Mouse (Mus musculus) inflammation-experienced regulatory T-cells (primary cell): Measurements from ENCODE around the gene Gm14190. TPM values are rescaled to one million over a fixed set of nuclear protein-coding genes. Genes with fewer than 3 reads are reported as not detected.

Source experiments
- polyA plus RNA-seq, 2 experiments: library from polyadenylated mRNA; unstranded; fragments of 100-300 nt; shearing (Covaris generic); gene quantifications; one replicate each; pipeline ENCODE4 v1.2.1; 2017

Gene Gm14190
- not detected for polyA plus RNA-seq

GRCm38 (mm10) chr11:99690463-99690862, at the start of gene Gm14190:
Gm14190 (minus strand) TSS chr11:99690740.

GRCm38 (mm10) chr11:99734190-99734589, 43.6 kb upstream of the Gm14190 start, which contains the start of gene Gm14180:
Gm14180 (minus strand) TSS chr11:99734290.

GRCm38 (mm10) chr11:99665860-99666259, 24.7 kb downstream of the Gm14190 start, which contains the start of gene Krtap4-6:
Krtap4-6 (minus strand) TSS chr11:99665960.

GRCm38 (mm10) chr11:99658467-99659010, 32.0 kb downstream of the Gm14190 start, which contains the start of gene Gm11563:
Gm11563 (minus strand) TSS chr11:99658960.

GRCm38 (mm10) chr11:99650136-99650535, 40.4 kb downstream of the Gm14190 start, which contains the start of gene Gm11555:
Gm11555 (minus strand) TSS chr11:99650236.

GRCm38 (mm10) chr11:99643635-99644139, 46.9 kb downstream of the Gm14190 start, which contains the start of gene Krtap4-7:
Krtap4-7 (minus strand) TSS chr11:99644089.

Other genes with a start within 250 kb of the Gm14190 start
- under 1 TPM; 0.71 to 0.82 TPM for gene Krt23, start 197.6 kb downstream of the Gm14190 start, polyA plus RNA-seq
- gene Krt39, start 169.4 kb downstream of the Gm14190 start, polyA plus RNA-seq: not detected
- gene Krt40, start 147.6 kb downstream of the Gm14190 start, polyA plus RNA-seq: not detected
- gene Krtap3-3, start 139.9 kb downstream of the Gm14190 start, polyA plus RNA-seq: not detected
- 1 to 10 TPM in 1 of 2 experiments, not detected in 1; 3.5 TPM for gene Krtap3-2, start 133.9 kb downstream of the Gm14190 start, polyA plus RNA-seq
- under 1 TPM in 1 of 2 experiments, not detected in 1; 0.60 TPM for gene Gm11939, start 131.3 kb downstream of the Gm14190 start, polyA plus RNA-seq
- not detected for gene Krtap3-1, start 124.1 kb downstream of the Gm14190 start, polyA plus RNA-seq
- gene Krtap1-5, start 109.7 kb downstream of the Gm14190 start, polyA plus RNA-seq: under 1 TPM in 1 of 2 experiments, not detected in 1; 0.55 TPM
- gene Krtap1-4, start 107.1 kb downstream of the Gm14190 start, polyA plus RNA-seq: 1 to 10 TPM in 1 of 2 experiments, under 1 TPM in 1; 0.61 to 1.2 TPM
- not detected for gene Krtap1-3, start 99.4 kb downstream of the Gm14190 start, polyA plus RNA-seq
- gene Krtap9-3, start 92.6 kb downstream of the Gm14190 start, polyA plus RNA-seq: under 1 TPM in 1 of 2 experiments, not detected in 1; 0.31 TPM
- gene Gm11938, start 87.4 kb downstream of the Gm14190 start, polyA plus RNA-seq: not detected
- not detected for gene Gm11937, start 80.6 kb downstream of the Gm14190 start, polyA plus RNA-seq
- gene Krtap2-4, start 75.9 kb downstream of the Gm14190 start, polyA plus RNA-seq: not detected
- not detected for gene Gm11562, start 70.3 kb downstream of the Gm14190 start, polyA plus RNA-seq
- gene Krtap4-1, start 62.5 kb downstream of the Gm14190 start, polyA plus RNA-seq: under 1 TPM in 1 of 2 experiments, not detected in 1; 0.20 TPM
- gene Krtap4-2, start 55.7 kb downstream of the Gm14190 start, polyA plus RNA-seq: not detected
- under 1 TPM in 1 of 2 experiments, not detected in 1; 0.16 TPM for gene Krtap4-7, start 46.7 kb downstream of the Gm14190 start, polyA plus RNA-seq
- not detected for gene Gm11555, start 40.5 kb downstream of the Gm14190 start, polyA plus RNA-seq
- not detected for gene Gm11563, start 31.8 kb downstream of the Gm14190 start, polyA plus RNA-seq
- not detected for gene Krtap4-6, start 24.8 kb downstream of the Gm14190 start, polyA plus RNA-seq
- gene Gm14180, start 43.5 kb upstream of the Gm14190 start, polyA plus RNA-seq: not detected
- not detected for gene Gm11595, start 82.2 kb upstream of the Gm14190 start, polyA plus RNA-seq
- gene Krtap4-8, start 90.0 kb upstream of the Gm14190 start, polyA plus RNA-seq: under 1 TPM in 1 of 2 experiments, not detected in 1; 0.24 TPM
- gene Krtap4-9, start 94.5 kb upstream of the Gm14190 start, polyA plus RNA-seq: under 1 TPM in 1 of 2 experiments, not detected in 1; 0.28 TPM
- gene Gm11596, start 102.7 kb upstream of the Gm14190 start, polyA plus RNA-seq: not detected
- gene Gm11569, start 108.2 kb upstream of the Gm14190 start, polyA plus RNA-seq: not detected
- gene Gm11554, start 113.7 kb upstream of the Gm14190 start, polyA plus RNA-seq: not detected
- not detected for gene Krtap4-13, start 119.2 kb upstream of the Gm14190 start, polyA plus RNA-seq
- gene Gm11564, start 124.9 kb upstream of the Gm14190 start, polyA plus RNA-seq: not detected
- not detected for gene 2300003K06Rik, start 147.3 kb upstream of the Gm14190 start, polyA plus RNA-seq
- under 1 TPM in 1 of 2 experiments, not detected in 1; 0.60 TPM for gene Krtap4-16, start 160.9 kb upstream of the Gm14190 start, polyA plus RNA-seq
- not detected for gene Gm11568, start 167.2 kb upstream of the Gm14190 start, polyA plus RNA-seq
- gene Gm11559, start 173.7 kb upstream of the Gm14190 start, polyA plus RNA-seq: not detected
- not detected for gene Krtap9-1, start 182.6 kb upstream of the Gm14190 start, polyA plus RNA-seq
- gene Gm11567, start 188.4 kb upstream of the Gm14190 start, polyA plus RNA-seq: not detected
- gene Krtap31-1, start 217.2 kb upstream of the Gm14190 start, polyA plus RNA-seq: not detected
- not detected for gene Gm11565, start 224.0 kb upstream of the Gm14190 start, polyA plus RNA-seq
- not detected for gene Krtap31-2, start 245.6 kb upstream of the Gm14190 start, polyA plus RNA-seq